Mouse (Mus musculus): ENCODE data around the gene Map1lc3b.

DNA sequence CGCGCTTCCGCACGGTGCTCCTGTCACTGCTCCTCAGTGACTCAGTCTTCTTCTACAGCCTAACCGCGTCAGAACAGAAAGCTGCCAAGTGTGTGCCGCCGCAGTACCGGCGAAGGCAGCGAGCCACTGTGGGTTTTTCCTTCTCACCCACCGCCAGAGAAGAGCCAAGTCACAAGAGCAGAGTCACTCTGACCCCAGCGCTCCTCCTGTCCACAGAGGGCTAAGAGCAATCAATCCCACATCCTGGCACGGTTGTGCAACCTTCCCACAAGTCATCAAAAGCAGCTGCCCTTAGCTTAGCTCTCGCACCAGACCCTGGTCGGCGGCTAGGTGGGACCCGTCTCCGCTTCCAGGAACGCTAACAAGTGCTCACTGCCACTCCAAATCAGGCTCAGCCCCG lies 19.8 kb upstream of the Map1lc3b start:
- TF ChIP-seq CTCF (IDR thresholded peaks at IDR 0.05 in 2 of 3, conservative IDR thresholded peaks at IDR 0.05 in 1 of 3; ENCODE audit: control insufficient read depth in 1 of 3, insufficient read depth in 1 of 3, low read depth in 2 of 3, low read length in 3 of 3, poor library complexity in 1 of 3, severe bottlenecking in 1 of 3) (no peak), POLR2A (IDR thresholded peaks at IDR 0.05; ENCODE audit: control insufficient read depth in 1 of 2, insufficient read depth in 1 of 2, low read depth in 1 of 2, low read length in 2 of 2, poor library complexity in 1 of 2) (no peak), ZMIZ1 (IDR thresholded peaks at IDR 0.05; ENCODE audit: low read depth, low read length) (no peak), SIN3A (IDR thresholded peaks at IDR 0.05; ENCODE audit: low read length) (no peak), NELFE (IDR thresholded peaks at IDR 0.05; ENCODE audit: low read depth, low read length) (no peak), ELF1 (IDR thresholded peaks at IDR 0.05; ENCODE audit: low read depth, low read length) (no peak), GATA1 (IDR thresholded peaks at IDR 0.05; ENCODE audit: low read depth, low read length) (no peak), EP300 (IDR thresholded peaks at IDR 0.05; ENCODE audit: low read depth in 1 of 2, low read length in 2 of 2) (no peak), HCFC1 (IDR thresholded peaks at IDR 0.05; ENCODE audit: low read depth, low read length) (no peak), RAD21 (IDR thresholded peaks at IDR 0.05; ENCODE audit: low read depth, low read length) (no peak)
